Mouse (Mus musculus) embryonic facial prominence, embryonic 14.5 days (tissue): Measurements from ENCODE around the gene Cacnb1. TPM values are rescaled to one million over a fixed set of nuclear protein-coding genes. Genes with fewer than 3 reads are reported as not detected.

Experiments used
- ATAC-seq: fragments of 200-750 bp; cut with Nextera tagmentation; 2 replicates; pipeline ENCODE4 v1.8.0; 2017; ENCODE audit warnings: low read depth, moderate number of reproducible peaks, moderate TSS enrichment
- DNase-seq: peaks from one replicate; pipeline ENCODE4 v3.0.0-alpha.2; 2015; ENCODE audit warnings: low spot score
- H3K27ac ChIP-seq: fragments of 300-500 bp; sonication (generic); replicated peaks from 2 replicates; pipeline ENCODE4 v1.5.1; 2014; ENCODE audit warnings: low read depth, mild to moderate bottlenecking, low read length, moderate library complexity
- H3K27me3 ChIP-seq: fragments of 300-500 bp; sonication (generic); replicated peaks from 2 replicates; pipeline ENCODE4 v1.6.1; 2014; ENCODE audit warnings: low read length; ENCODE audit not compliant: control insufficient read depth, insufficient read depth
- H3K36me3 ChIP-seq: fragments of 300-500 bp; sonication (generic); 2 replicates; pipeline ENCODE4 v1.6.1; 2014; ENCODE audit warnings: low read length, mixed read lengths; ENCODE audit not compliant: control insufficient read depth, insufficient read depth
- H3K4me1 ChIP-seq: fragments of 300-500 bp; sonication (generic); 2 replicates; pipeline ENCODE4 v1.6.1; 2014; ENCODE audit warnings: antibody characterized with exemption, low read length; ENCODE audit not compliant: control insufficient read depth, insufficient read depth
- H3K4me2 ChIP-seq: fragments of 300-500 bp; sonication (generic); 2 replicates; pipeline ENCODE4 v1.6.1; 2014; ENCODE audit warnings: low read depth, mild to moderate bottlenecking, low read length, moderate library complexity, mixed read lengths
- H3K4me3 ChIP-seq: fragments of 300-500 bp; sonication (generic); 2 replicates; pipeline ENCODE4 v1.5.1; 2014; ENCODE audit warnings: low read depth, mild to moderate bottlenecking, low read length
- H3K9ac ChIP-seq: fragments of 300-500 bp; sonication (generic); 2 replicates; pipeline ENCODE4 v1.6.1; 2014; ENCODE audit warnings: low read depth, mild to moderate bottlenecking, low read length, moderate library complexity, mixed read lengths
- H3K9me3 ChIP-seq: fragments of 300-500 bp; sonication (generic); 2 replicates; pipeline ENCODE4 v1.6.1; 2016; ENCODE audit warnings: low read length; ENCODE audit not compliant: control insufficient read depth
- WGBS: fragments of 180-500 bp; shearing (Covaris S2); extraction: QIAGEN DNeasy Blood & Tissue Kit; methylation state at CpG from one replicate; pipeline ENCODE4 v1.1.7; 2014; 5-methylcytosine and 5-hydroxymethylcytosine counted together
- polyA plus RNA-seq: library from polyadenylated mRNA; unstranded; fragments of >200 nt; fragmentation: Nextera tagmentation; extraction: Ambion mirVana; gene quantifications from 2 replicates; pipeline ENCODE4 v1.2.1, GENCODE M21; 2014

Cacnb1 gene
- polyA plus RNA-seq, 1 experiment from 2014 or later = 30.4 TPM

DNA sequence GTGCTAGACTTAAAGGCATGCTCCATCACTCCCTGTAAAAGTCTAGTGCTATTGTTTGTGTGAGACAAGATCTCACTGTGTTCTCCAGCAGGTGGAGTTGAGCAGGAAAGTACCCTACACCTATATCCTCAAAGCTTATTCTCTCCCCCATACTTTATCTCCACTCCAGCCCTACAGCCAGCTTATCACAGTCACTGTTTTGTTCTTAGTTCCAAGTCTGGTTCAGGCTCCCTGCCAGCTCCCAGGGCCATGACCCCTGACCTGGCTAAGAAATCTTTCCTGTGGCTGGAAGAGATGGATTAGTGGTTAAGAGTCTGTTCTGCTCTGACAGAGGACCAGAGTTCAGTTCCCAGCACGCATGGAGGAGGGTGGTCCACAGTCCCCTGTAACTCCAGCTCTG is 23.6 kb upstream of the Cacnb1 start:
- H3K9ac ChIP-seq = no peak overlapping the region
- DNase-seq = no peak
- no peaks in the 10 kb centered on the region for H3K4me1 ChIP-seq
- H3K27ac ChIP-seq = no peak overlapping the region
- H3K4me3 ChIP-seq = no peak overlapping the region
- H3K36me3 ChIP-seq = no peaks in the 10 kb centered on the region
- ATAC-seq = no peak
- 50% methylated on average over 1 of the region's 1 CpGs for WGBS
- H3K27me3 ChIP-seq = peaks cover 22% of the 10 kb centered on the region
- H3K4me2 ChIP-seq = no peak overlapping the region
- H3K9me3 ChIP-seq = no peaks in the 10 kb centered on the region

DNA sequence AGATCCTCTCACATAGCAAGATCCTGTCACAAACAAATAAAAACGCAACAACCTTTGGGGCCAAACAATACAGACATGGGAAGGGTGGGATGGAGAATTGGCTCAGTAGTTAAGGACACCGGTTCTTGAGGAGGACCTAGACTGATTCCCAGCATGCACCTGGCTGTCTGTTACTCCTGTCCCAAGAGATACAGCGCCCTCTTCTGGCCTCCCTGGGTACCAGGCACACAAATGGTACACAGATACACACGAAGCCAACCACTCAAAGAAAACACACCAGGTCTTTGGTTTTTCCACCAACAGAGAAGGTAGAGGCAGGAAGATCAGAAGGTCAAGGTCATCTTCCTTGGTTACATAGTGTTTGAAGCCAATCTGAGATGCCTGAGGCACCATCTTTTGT is 22.8 kb upstream of the Cacnb1 start:
- no peaks in the 10 kb centered on the region for H3K9me3 ChIP-seq
- no peak overlapping the region for H3K9ac ChIP-seq
- peaks cover 14% of the 10 kb centered on the region for H3K27me3 ChIP-seq
- DNase-seq (no peak), ATAC-seq (no peak)
- 66% methylated on average over 4 of the region's 4 CpGs for WGBS
- no peaks in the 10 kb centered on the region for H3K36me3 ChIP-seq
- no peaks in the 10 kb centered on the region for H3K4me1 ChIP-seq
- no peak overlapping the region for H3K27ac ChIP-seq
- H3K4me2 ChIP-seq = no peak overlapping the region
- H3K4me3 ChIP-seq = no peak overlapping the region

DNA sequence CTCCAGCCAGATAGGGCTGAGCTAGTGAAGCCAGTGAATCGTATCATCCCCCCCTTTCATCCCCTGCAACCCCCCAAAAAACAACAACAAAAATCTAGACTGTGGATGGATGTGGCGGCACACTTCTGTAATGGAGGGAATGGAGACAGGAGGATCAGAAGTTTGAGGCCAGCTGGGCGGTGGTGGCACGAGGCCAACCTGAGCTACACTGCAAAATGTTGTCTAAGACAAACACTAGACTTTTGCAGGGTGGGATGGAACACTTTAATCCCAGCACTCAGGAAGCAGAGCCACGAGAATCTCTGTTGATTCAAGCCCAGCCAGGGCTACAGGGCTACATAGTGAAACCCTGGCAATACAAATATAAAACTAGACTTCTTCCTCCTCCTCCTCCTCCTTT is 21.2 kb upstream of the Cacnb1 start:
- Histone ChIP-seq H3K4me3 (no peak overlapping the region), H3K9me3 (no peaks in the 10 kb centered on the region), H3K4me1 (no peaks in the 10 kb centered on the region), H3K27me3 (peaks cover 2% of the 10 kb centered on the region; the same call in 1 of the 2 replicates), H3K9ac (no peak overlapping the region), H3K36me3 (no peaks in the 10 kb centered on the region), H3K4me2 (no peak overlapping the region), H3K27ac (no peak overlapping the region)
- WGBS = 69% methylated on average over 5 of the region's 5 CpGs
- ATAC-seq (no peak), DNase-seq (no peak)

DNA sequence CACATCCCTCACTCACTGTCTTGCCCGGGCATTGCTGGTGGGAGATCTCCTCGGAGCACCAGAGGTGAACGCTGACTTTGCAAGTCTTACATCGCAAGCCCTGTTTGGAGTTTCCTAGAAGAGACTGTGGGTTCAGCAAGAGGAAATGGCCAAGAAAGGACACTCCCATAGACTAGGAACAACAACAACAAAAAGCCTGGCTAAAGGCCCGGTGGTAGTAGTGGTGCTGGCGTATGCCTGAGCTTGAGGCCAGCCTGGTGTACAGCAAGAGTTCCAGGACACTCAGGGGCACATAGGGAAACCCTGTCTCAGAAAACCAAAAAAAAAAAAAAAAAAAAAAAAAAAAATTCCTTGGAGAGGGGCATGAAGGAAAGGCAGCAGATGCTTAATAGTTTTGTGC is 19.9 kb upstream of the Cacnb1 start:
- H3K4me2 ChIP-seq = no peak overlapping the region
- no peaks in the 10 kb centered on the region; the same call in 1 of the 2 replicates for H3K27me3 ChIP-seq
- ATAC-seq (no peak), DNase-seq (no peak)
- no peaks in the 10 kb centered on the region for H3K4me1 ChIP-seq
- H3K27ac ChIP-seq = no peak overlapping the region
- H3K36me3 ChIP-seq = no peaks in the 10 kb centered on the region
- no peak overlapping the region for H3K4me3 ChIP-seq
- WGBS = 76% methylated on average over 6 of the region's 6 CpGs
- H3K9me3 ChIP-seq = no peaks in the 10 kb centered on the region
- no peak overlapping the region for H3K9ac ChIP-seq

DNA sequence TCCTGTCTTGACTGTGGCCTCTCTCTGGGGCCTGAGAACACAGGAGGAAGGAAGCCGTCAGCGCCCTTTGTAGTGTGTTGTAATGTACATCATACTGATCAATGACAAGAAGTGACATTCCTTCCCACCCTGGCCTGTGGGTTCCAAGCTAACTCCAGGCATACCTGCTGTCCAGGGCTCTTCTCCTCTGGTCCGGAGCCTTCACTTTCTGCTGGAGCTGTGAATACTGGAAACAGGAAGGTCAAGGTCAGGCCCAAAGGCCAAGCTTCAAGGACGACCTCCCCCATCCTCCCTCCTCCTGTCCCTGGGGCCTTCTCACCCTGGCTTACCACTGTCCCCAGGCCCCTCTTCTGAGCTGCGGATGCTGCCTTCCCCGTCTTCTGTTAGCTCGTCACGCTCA is 18.1 kb upstream of the Cacnb1 start:
- Histone ChIP-seq H3K4me3 (no peak overlapping the region), H3K36me3 (no peaks in the 10 kb centered on the region), H3K27ac (no peak overlapping the region), H3K27me3 (peaks cover 14% of the 10 kb centered on the region), H3K4me2 (no peak overlapping the region), H3K9me3 (no peaks in the 10 kb centered on the region), H3K4me1 (peaks cover 5% of the 10 kb centered on the region; the same call in 1 of the 2 replicates), H3K9ac (no peak overlapping the region)
- ATAC-seq = no peak
- 57% methylated on average over 8 of the region's 8 CpGs for WGBS
- no peak for DNase-seq

DNA sequence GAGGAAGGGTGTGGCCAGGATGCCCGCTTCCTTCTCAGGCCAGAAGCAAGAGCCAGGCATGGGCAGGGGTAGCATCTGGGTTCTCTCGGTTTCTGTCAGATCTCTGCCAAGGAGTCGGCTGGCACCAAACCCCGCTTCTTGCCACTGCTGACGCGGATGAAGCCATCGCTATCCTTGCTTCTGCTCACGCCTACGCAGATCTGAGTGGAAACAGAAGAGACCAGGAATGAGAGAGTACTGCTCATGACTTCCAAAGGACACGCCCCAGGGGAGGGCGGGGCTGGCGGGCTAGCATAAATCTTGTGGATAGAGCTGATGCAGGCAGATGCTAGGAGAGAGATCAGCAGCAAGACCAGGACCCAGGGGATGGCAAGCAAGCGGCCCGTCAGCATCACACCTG is 15.0 kb upstream of the Cacnb1 start:
- H3K36me3 ChIP-seq = no peaks in the 10 kb centered on the region
- H3K4me2 ChIP-seq = no peak overlapping the region
- ATAC-seq = no peak
- no peak overlapping the region for H3K9ac ChIP-seq
- H3K27ac ChIP-seq = no peak overlapping the region
- WGBS = 64% methylated on average over 14 of the region's 14 CpGs
- peaks cover 16% of the 10 kb centered on the region for H3K4me1 ChIP-seq
- DNase-seq = no peak
- no peaks in the 10 kb centered on the region for H3K9me3 ChIP-seq
- H3K4me3 ChIP-seq = no peak overlapping the region
- H3K27me3 ChIP-seq = peaks cover 19% of the 10 kb centered on the region

DNA sequence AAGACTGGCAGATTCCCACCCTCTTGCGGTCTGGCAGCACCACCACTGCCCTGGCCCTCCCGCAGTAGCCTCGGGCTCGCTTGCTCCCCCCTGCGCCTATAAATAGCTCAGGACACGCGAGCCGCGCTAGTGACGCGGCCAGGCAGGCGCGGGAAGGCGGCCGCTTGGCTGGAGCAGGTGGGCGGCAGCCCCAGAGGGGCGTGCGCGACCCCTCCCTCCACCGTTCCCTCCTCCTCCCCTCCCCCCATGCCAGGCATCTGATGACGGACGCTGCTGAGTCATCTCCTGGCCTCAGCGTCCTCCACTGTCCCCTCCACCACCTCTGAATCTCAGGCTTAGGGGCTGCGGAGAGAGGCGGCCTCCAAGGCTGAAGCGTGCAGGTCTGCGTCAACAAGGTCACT is 13.1 kb upstream of the Cacnb1 start:
- WGBS = 2% methylated on average over 10 of the region's 27 CpGs
- Histone ChIP-seq H3K27ac (no peak overlapping the region), H3K9ac (peak overlapping the region; percentile 51), H3K4me3 (peak overlapping the region; percentile 33), H3K4me1 (peaks cover 16% of the 10 kb centered on the region), H3K9me3 (no peaks in the 10 kb centered on the region), H3K27me3 (peaks cover 19% of the 10 kb centered on the region), H3K4me2 (peak overlapping the region; percentile 70), H3K36me3 (peaks cover 3% of the 10 kb centered on the region)
- DNase-seq = peak; percentile 80
- peak; percentile 64 for ATAC-seq

DNA sequence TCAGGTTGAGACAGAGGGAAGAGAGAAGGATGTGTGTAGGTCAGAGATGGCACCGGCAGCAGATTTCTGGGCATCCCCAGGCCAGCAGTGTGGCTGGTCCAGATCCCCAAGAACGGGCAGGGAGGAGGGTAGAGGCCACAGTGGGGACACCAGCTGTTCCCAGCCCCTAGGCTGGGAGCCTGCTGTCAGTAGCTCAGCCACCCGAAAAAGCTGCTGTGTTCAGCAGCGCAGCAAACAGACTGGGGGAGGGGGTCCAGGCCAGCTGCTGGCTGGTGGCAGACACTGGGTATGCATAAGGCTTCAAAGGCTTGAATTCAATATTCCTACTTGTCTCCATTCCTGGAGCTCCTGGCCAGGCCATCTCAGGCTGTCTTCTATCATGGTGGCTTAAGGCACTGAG is 12.0 kb upstream of the Cacnb1 start:
- H3K9me3 ChIP-seq = no peaks in the 10 kb centered on the region
- H3K36me3 ChIP-seq = peaks cover 14% of the 10 kb centered on the region
- DNase-seq = peak; percentile 77
- no peak overlapping the region for H3K4me2 ChIP-seq
- H3K27ac ChIP-seq = no peak overlapping the region
- peaks cover 19% of the 10 kb centered on the region for H3K27me3 ChIP-seq
- ATAC-seq = peak; percentile 59; the same call in 1 of the 2 replicates
- H3K4me3 ChIP-seq = no peak overlapping the region
- WGBS = 17% methylated on average over 4 of the region's 4 CpGs
- H3K9ac ChIP-seq = no peak overlapping the region
- peaks cover 16% of the 10 kb centered on the region for H3K4me1 ChIP-seq

DNA sequence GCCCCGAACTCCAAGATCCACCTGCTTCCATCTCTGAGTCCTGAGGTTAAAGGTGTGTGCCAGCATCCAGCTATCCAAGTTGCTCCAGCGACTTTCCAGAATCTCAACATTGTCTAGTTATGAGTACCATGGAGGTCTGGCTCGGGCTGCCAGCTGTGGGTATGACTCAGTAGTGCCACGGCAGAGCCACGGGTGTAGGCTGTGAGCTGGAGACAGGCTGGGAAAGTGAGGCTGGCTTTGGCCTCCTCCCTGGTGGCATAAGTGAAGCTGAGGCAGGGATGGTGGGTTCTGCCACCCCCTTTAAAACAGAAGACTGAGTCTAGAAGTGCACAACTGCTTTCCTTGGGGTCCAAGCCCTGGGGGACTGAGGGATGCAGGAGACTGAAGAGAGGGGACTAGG is 11.2 kb upstream of the Cacnb1 start:
- WGBS = 82% methylated on average over 5 of the region's 5 CpGs
- Histone ChIP-seq H3K4me3 (no peak overlapping the region), H3K27ac (no peak overlapping the region), H3K9me3 (no peaks in the 10 kb centered on the region), H3K36me3 (peaks cover 22% of the 10 kb centered on the region), H3K4me2 (no peak overlapping the region), H3K9ac (no peak overlapping the region), H3K4me1 (peaks cover 16% of the 10 kb centered on the region), H3K27me3 (peaks cover 19% of the 10 kb centered on the region)
- ATAC-seq = no peak
- DNase-seq = no peak
